Mouse (Mus musculus) ES-E14 (cell line): ENCODE data around the gene Iqch. TPM values are rescaled to one million over a fixed set of nuclear protein-coding genes. Genes with fewer than 3 reads are reported as not detected.

Source experiments
- DNase-seq: peaks from one replicate; pipeline ENCODE4 v3.0.0-alpha.2; 2013; ENCODE audit warnings: low read depth, low spot score
- H3K27ac ChIP-seq: 2 replicates; pipeline ENCODE4 v1.5.1; 2012; ENCODE audit warnings: low read depth, mild to moderate bottlenecking, low read length, moderate library complexity, mixed read lengths; ENCODE audit not compliant: poor library complexity, insufficient read depth, severe bottlenecking
- H3K36me3 ChIP-seq: 2 replicates; pipeline ENCODE4 v1.6.1; 2012; ENCODE audit warnings: mild to moderate bottlenecking, low read length, moderate library complexity, mixed read lengths; ENCODE audit not compliant: control insufficient read depth, poor library complexity, insufficient read depth, severe bottlenecking
- H3K4me1 ChIP-seq, 2 experiments: fragments of 150-350 bp in 1 of 2; sonication (generic) in 1 of 2; 2 replicates each; pipeline ENCODE4 v1.6.1; 2012; ENCODE audit warnings: low read length in 2 of 2, mild to moderate bottlenecking in 1 of 2, mixed read lengths in 1 of 2; ENCODE audit not compliant: control insufficient read depth in 2 of 2, insufficient read depth in 2 of 2, poor library complexity in 1 of 2
- H3K4me3 ChIP-seq, 2 experiments: fragments of 150-350 bp in 1 of 2; sonication (generic) in 1 of 2; 2 replicates each; pipeline ENCODE4 v1.5.1; 2012; ENCODE audit warnings: low read length in 2 of 2, low read depth in 1 of 2, mild to moderate bottlenecking in 1 of 2, mixed read lengths in 1 of 2; ENCODE audit not compliant: insufficient read depth in 1 of 2, poor library complexity in 1 of 2, severe bottlenecking in 1 of 2
- H3K9ac ChIP-seq: 2 replicates; pipeline ENCODE4 v1.6.1; 2012; ENCODE audit warnings: low read depth, mild to moderate bottlenecking, low read length, mixed read lengths; ENCODE audit not compliant: poor library complexity, insufficient read depth, severe bottlenecking
- H3K9me3 ChIP-seq: fragments of 150-350 bp; sonication (generic); 2 replicates; pipeline ENCODE4 v1.6.1; 2012; ENCODE audit warnings: low read depth, mild to moderate bottlenecking, low read length; ENCODE audit not compliant: control insufficient read depth, insufficient read depth
- CHD2 ChIP-seq: IDR thresholded peaks from 2 replicates; pipeline ENCODE4 v1.6.1; 2014; ENCODE audit warnings: mild to moderate bottlenecking, low read depth, low read length, inconsistent platforms
- HCFC1 ChIP-seq: IDR thresholded peaks from 2 replicates; pipeline ENCODE4 v1.6.1; 2012; ENCODE audit warnings: low read length, inconsistent platforms, borderline replicate concordance; ENCODE audit not compliant: insufficient read depth
- MAFK ChIP-seq: IDR thresholded peaks from 2 replicates; pipeline ENCODE4 v1.6.1; 2014; ENCODE audit warnings: mild to moderate bottlenecking, low read depth, low read length, inconsistent platforms; ENCODE audit not compliant: insufficient read depth
- ZC3H11A ChIP-seq: IDR thresholded peaks from 2 replicates; pipeline ENCODE4 v1.6.1; 2012; ENCODE audit warnings: low read depth, mild to moderate bottlenecking, inconsistent platforms, low read length, borderline replicate concordance
- ZNF384 ChIP-seq: IDR thresholded peaks from 2 replicates; pipeline ENCODE4 v1.6.1; 2012; ENCODE audit warnings: low read depth, low read length, inconsistent platforms
- in situ Hi-C, 2 experiments: fragments of 600-800 bp; cut with MboI; formaldehyde crosslinking; loops; one replicate each; pipeline ENCODE4 v1.15.1; 2025; ENCODE audit warnings: low sequenced_read_pairs in 2 of 2, inconsistent platforms in 1 of 2; ENCODE audit not compliant: unreplicated experiment in 2 of 2
- total RNA-seq: library from RNA; depleted of rRNA; stranded (reverse); fragments of 300-350 nt; gene quantifications from 2 replicates; pipeline ENCODE4 v1.2.3, GENCODE M21; 2012

The Iqch gene
- total RNA-seq, 1 experiment: 0.18 TPM

- no peak for DNase-seq
- Histone ChIP-seq H3K36me3 (peaks cover 29% of the 10 kb centered on the region; the same call in 1 of the 2 replicates), H3K9ac (no peak overlapping the region), H3K4me3 (no peak overlapping the region), H3K4me1 (peaks cover 0 to 2% of the 10 kb centered on the region in 2 experiments; a peak in 1 of 4 replicates), H3K27ac (no peak overlapping the region), H3K9me3 (no peaks in the 10 kb centered on the region)
- in situ Hi-C loops: loop anchor here in 1 of 2 experiments (25.0 kb wide), 1 partner anchor 195 kb away; no protein-coding TSS in a partner anchor
- TF ChIP-seq HCFC1 (no peak), ZNF384 (no peak), MAFK (no peak), ZC3H11A (no peak), CHD2 (no peak)
These were observed 39.8 kb upstream of the Iqch start for GRCm38 (mm10) chr9:63641983-63642646.

GRCm38 (mm10) chr9:63636113-63636512, 33.8 kb upstream of the Iqch start:
- TF ChIP-seq MAFK: no peak
- no peak for TF ChIP-seq CHD2
- Histone ChIP-seq H3K27ac (no peak overlapping the region), H3K9ac (no peak overlapping the region), H3K4me3 (no peak overlapping the region), H3K4me1 (peaks cover 0 to 6% of the 10 kb centered on the region in 2 experiments; a peak in 1 of 4 replicates), H3K9me3 (no peaks in the 10 kb centered on the region), H3K36me3 (peaks cover 28% of the 10 kb centered on the region)
- in situ Hi-C loops: loop anchor here in 1 of 2 experiments (25.0 kb wide), 1 partner anchor 201 kb away; no protein-coding TSS in a partner anchor
- no peak for DNase-seq

DNA sequence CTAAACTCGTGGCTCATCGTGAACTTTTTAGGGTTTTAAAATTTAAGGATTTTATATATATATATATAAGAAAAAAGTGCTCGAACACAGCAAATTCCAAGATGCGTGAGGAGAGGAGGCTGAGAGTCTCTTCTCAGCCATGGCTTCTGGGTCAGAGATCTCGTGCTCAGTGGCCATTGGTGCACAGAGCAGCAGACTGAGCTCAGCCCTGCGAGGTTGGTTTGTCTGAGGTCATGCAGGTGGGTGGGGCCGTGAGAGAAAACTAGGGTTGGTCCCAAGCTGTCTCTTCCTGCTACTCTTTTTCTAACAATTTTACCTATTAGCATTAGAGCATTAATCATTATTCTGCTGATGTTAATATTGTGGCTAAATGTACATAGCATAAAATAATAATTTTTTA, 31.0 kb upstream of the Iqch start:
- DNase-seq: no peak
- H3K36me3 ChIP-seq: peaks cover 15% of the 10 kb centered on the region
- no peaks in the 10 kb centered on the region for H3K9me3 ChIP-seq
- in situ Hi-C loops: loop anchor here in 1 of 2 experiments (25.0 kb wide), 1 partner anchor 204 kb away; no protein-coding TSS in a partner anchor
- peaks cover 0 to 6% of the 10 kb centered on the region in 2 experiments; a peak in 1 of 4 replicates for H3K4me1 ChIP-seq
- no peak overlapping the region for H3K27ac ChIP-seq
- H3K4me3 ChIP-seq: no peak overlapping the region
- H3K9ac ChIP-seq: no peak overlapping the region
- TF ChIP-seq ZNF384 (no peak), MAFK (no peak), ZC3H11A (no peak), CHD2 (no peak), HCFC1 (no peak)

GRCm38 (mm10) chr9:63632924-63633323, 30.6 kb upstream of the Iqch start:
- no peaks in the 10 kb centered on the region for H3K9me3 ChIP-seq
- in situ Hi-C loops: loop anchor here in 1 of 2 experiments (25.0 kb wide), 1 partner anchor 204 kb away; no protein-coding TSS in a partner anchor
- no peak for DNase-seq
- no peak overlapping the region for H3K4me3 ChIP-seq
- H3K4me1 ChIP-seq: peaks cover 0 to 6% of the 10 kb centered on the region in 2 experiments; a peak in 1 of 4 replicates
- H3K9ac ChIP-seq: no peak overlapping the region
- H3K36me3 ChIP-seq: peaks cover 15% of the 10 kb centered on the region
- no peak overlapping the region for H3K27ac ChIP-seq
- TF ChIP-seq ZC3H11A (no peak), ZNF384 (no peak), HCFC1 (no peak), MAFK (no peak), CHD2 (no peak)
